Mouse (Mus musculus) thymus, adult 2 months (tissue): ENCODE data around the gene Sept8.

Experiments
- CTCF ChIP-seq: fragments of 200-500 bp; IDR thresholded peaks from 2 replicates; pipeline ENCODE4 v1.5.1; 2012; ENCODE audit warnings: mild to moderate bottlenecking, control low read depth, low read length, moderate library complexity, borderline replicate concordance; ENCODE audit not compliant: control insufficient read depth, poor library complexity, insufficient read depth; ENCODE audit errors: extremely low read depth
- POLR2A ChIP-seq: fragments of 200-500 bp; IDR thresholded peaks from 2 replicates; pipeline ENCODE4 v1.6.1; 2012; ENCODE audit warnings: mild to moderate bottlenecking, low read length, control low read depth, moderate library complexity; ENCODE audit not compliant: control insufficient read depth, poor library complexity, insufficient read depth; ENCODE audit errors: extremely low read depth

- TF ChIP-seq CTCF, result no peak
- TF ChIP-seq POLR2A, result no peak
Measured at GRCm38 (mm10) chr11:53472709-53473108, 46.3 kb upstream of the Sept8 start.
